7 mouse cellular contexts compared by ENCODE assay signal in the genomic region with DNA sequence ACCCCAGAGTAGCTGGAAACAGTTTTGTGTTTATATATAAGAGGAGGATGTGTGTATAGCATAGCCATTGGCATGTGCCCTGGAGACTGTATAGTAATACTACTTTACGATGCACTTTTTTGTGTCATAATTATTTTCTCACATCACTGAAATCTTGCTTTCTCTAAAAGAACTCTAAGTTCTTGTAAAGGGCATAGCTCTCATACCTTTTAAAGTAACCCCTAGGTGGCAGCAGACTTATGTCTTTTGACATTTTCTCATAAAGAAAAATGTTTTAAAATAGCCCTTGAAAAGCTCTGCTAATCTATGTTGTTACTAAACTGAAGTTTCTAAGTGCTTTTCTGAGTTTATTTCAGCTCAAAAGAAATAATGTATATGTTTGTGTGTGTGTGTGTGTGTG. TPM values are rescaled to one million over a fixed set of nuclear protein-coding genes. Genes with fewer than 3 reads are reported as not detected.
DNase-seq lines count a peak whose midpoint lies in the region; ATAC-seq and TF ChIP-seq lines count a peak whose summit lies in the region.

No protein-coding gene starts in this region.

- no peaks in the 10 kb centered on the region for H3K9me3 ChIP-seq in E14TG2a.4 (ENCODE audit: low read length)

- peak; percentile 37 for TF ChIP-seq CTCF in E14TG2a.4 (conservative IDR thresholded peaks at IDR 0.05; ENCODE audit: low read length)
- TF ChIP-seq CTCF in Patski (IDR thresholded peaks at IDR 0.05) = peak; percentile 36

- CTCF ChIA-PET in Patski (lab: Charles Lee) = interaction anchor here (0.7 to 2.2 kb wide), 12 partner anchors 9 to 683 kb away, joined by 3 to 7 read pairs (median 4); no protein-coding TSS in a partner anchor

- in situ Hi-C loops in Patski (cut with MboI; ENCODE audit: low pct_unique_long_range_greater_than_20kb) = loop anchor here (5.0 to 10.0 kb wide), 5 partner anchors 98 to 608 kb away; no protein-coding TSS in a partner anchor

- peaks cover 94% of the 10 kb centered on the region for H3K36me3 ChIP-seq in E14TG2a.4 (ENCODE audit: insufficient read depth, low read length)

- POLR2A ChIA-PET in Patski (lab: Charles Lee) = interaction anchor here (0.8 to 1.0 kb wide), 2 partner anchors 100 to 106 kb away, joined by 3 read pairs; no protein-coding TSS in a partner anchor

- peak; percentile 29 for DNase-seq in kidney, adult 9 months
- no peak for DNase-seq in kidney, postnatal 10 days
- no peak for DNase-seq in Patski (ENCODE audit: low read depth, low spot score)
- peak; percentile 6 for DNase-seq in lung, postnatal 14 days
- DNase-seq in urinary bladder, postnatal 25 days (ENCODE audit: low spot score) = no peak
- no peak for DNase-seq in frontal cortex, postnatal 36 days (ENCODE audit: low spot score in 2 of 2)

- H3K4me3 ChIP-seq in E14TG2a.4 (replicated peaks; ENCODE audit: low read length) = no peak overlapping the region

- H3K4me1 ChIP-seq in E14TG2a.4 (replicated peaks; ENCODE audit: low read depth, low read length) = no peaks in the 10 kb centered on the region

- H3K27me3 ChIP-seq in E14TG2a.4 (ENCODE audit: insufficient read depth, low read length) = no peaks in the 10 kb centered on the region
- no peaks in the 10 kb centered on the region for H3K27me3 ChIP-seq in Patski

- ATAC-seq in Patski = no peak

RNA-seq across cellular contexts. Expression of gene Opa1, which starts 49.9 kb away (rescaled TPM):
- 56.8 TPM for polyA plus RNA-seq in Patski (2021)

Comparison
In these comparisons a context has a peak if more than half of its experiments do, and no peak if none do; other contexts are left out.
1. DNase-seq: peak in kidney, adult 9 months (single experiment) and lung, postnatal 14 days (single experiment); none in kidney, postnatal 10 days (single experiment), Patski (single experiment), urinary bladder, postnatal 25 days (single experiment) and frontal cortex, postnatal 36 days (0 of 2).